Mouse (Mus musculus): Measurements from ENCODE around the gene Tmem62. TPM values are rescaled to one million over a fixed set of nuclear protein-coding genes. Genes with fewer than 3 reads are reported as not detected.

The Tmem62 gene
- polyA plus RNA-seq, 1 experiment from 2014 or later = 2.4 TPM

Small RNAs within 50 kb of the gene (microRNA-seq; reads per million reads assigned to microRNA genes)
- not detected for gene Gm44325

Other genes starting within 250 kb of the Tmem62 start
- 2.5 and 3.4 TPM in 2 replicates for gene Cdan1, start 126.9 kb upstream of the Tmem62 start, polyA plus RNA-seq (2015; fragmentation: Nextera tagmentation; extraction: Ambion mirVana)
- gene Ttbk2, start 126.4 kb upstream of the Tmem62 start, polyA plus RNA-seq (2015; fragmentation: Nextera tagmentation; extraction: Ambion mirVana) = 0.40 and 0.41 TPM in 2 replicates
- gene Ubr1, start 6.3 kb upstream of the Tmem62 start, polyA plus RNA-seq (2015; fragmentation: Nextera tagmentation; extraction: Ambion mirVana) = 10.8 and 11.1 TPM in 2 replicates
- gene Ccndbp1, start 31.4 kb downstream of the Tmem62 start, polyA plus RNA-seq (2015; fragmentation: Nextera tagmentation; extraction: Ambion mirVana) = 54.4 and 55.3 TPM in 2 replicates
- gene Epb42, start 60.1 kb downstream of the Tmem62 start, polyA plus RNA-seq (2015; fragmentation: Nextera tagmentation; extraction: Ambion mirVana) = 149 and 173 TPM in 2 replicates
- gene Tgm5, start 108.8 kb downstream of the Tmem62 start, polyA plus RNA-seq (2015; fragmentation: Nextera tagmentation; extraction: Ambion mirVana) = not detected in 2 replicates
- gene Tgm7, start 132.8 kb downstream of the Tmem62 start, polyA plus RNA-seq (2015; fragmentation: Nextera tagmentation; extraction: Ambion mirVana) = not detected in 2 replicates
- gene Adal, start 163.4 kb downstream of the Tmem62 start, polyA plus RNA-seq (2015; fragmentation: Nextera tagmentation; extraction: Ambion mirVana) = 9.5 and 10.2 TPM in 2 replicates
- gene Lcmt2, start 163.6 kb downstream of the Tmem62 start, polyA plus RNA-seq (2015; fragmentation: Nextera tagmentation; extraction: Ambion mirVana) = 9.4 and 10.5 TPM in 2 replicates
- 19.0 and 20.5 TPM in 2 replicates for gene Tubgcp4, start 193.6 kb downstream of the Tmem62 start, polyA plus RNA-seq (2015; fragmentation: Nextera tagmentation; extraction: Ambion mirVana)
- 3.9 and 4.4 TPM in 2 replicates for gene Zscan29, start 194.1 kb downstream of the Tmem62 start, polyA plus RNA-seq (2015; fragmentation: Nextera tagmentation; extraction: Ambion mirVana)